Mouse (Mus musculus): ENCODE results near the gene Msmo1. TPM values are rescaled to one million over a fixed set of nuclear protein-coding genes. Genes with fewer than 3 reads are reported as not detected.

Msmo1 gene
- 134 and 203 TPM in 2 replicates for polyA plus RNA-seq (2011; ENCODE audit: insufficient read length, low read depth, missing spikeins)

DNA sequence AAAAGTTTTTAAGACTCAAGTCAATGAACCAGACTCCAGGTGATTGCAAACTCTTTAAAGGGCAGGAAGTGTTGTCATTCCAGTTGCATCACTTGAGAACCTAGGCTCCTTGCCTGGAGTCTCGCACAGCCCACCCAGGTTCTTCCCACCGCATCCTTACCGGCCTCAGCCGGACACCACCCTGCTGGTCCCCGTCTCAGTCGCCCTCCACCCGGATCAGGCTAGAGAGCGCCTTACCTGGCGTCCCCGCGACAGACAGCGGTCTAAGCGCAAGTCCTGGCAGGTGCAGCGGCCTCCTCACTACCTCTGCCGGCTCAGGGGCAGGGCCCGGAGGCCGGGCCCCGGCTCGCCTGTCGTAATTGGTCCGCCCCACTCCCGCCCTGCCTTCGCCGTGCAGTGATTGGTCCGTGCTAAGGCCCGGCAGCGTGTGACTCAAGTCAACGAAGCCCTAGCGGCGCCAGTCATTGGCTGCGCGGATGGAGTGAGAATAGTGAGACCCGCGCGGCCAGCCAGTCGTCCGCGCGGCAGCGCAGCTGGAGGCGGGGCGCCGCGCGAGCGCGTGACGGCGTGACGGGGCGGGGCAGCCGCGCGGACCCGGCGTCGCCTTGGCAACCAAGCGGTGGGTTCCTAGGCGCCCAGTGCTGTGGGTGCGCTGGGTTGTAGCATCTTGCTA is at the start of gene Msmo1:
Gene Msmo1, minus strand, starts transcription at position 522 of the 673 bp plus-strand sequence.
- H3K4me1 ChIP-seq (ENCODE audit: control insufficient read depth, insufficient read depth, low read length) = peaks cover 4% of the 10 kb centered on the region
- peak within 1 kb of the TSS; percentile 9; the same call in 1 of the 2 replicates for H3K27ac ChIP-seq (ENCODE audit: insufficient read depth, low read length)
- no peak for TF ChIP-seq CTCF (IDR thresholded peaks at IDR 0.05; ENCODE audit: borderline replicate concordance, insufficient read depth, low read length)
- peak; percentile 91 for TF ChIP-seq POLR2A (IDR thresholded peaks at IDR 0.05; ENCODE audit: low read depth, low read length)
- peak within 1 kb of the TSS; percentile 91 for H3K4me3 ChIP-seq (ENCODE audit: insufficient read depth, low read length)

- Histone ChIP-seq H3K27ac (ENCODE audit: insufficient read depth, low read length) (no peak overlapping the region), H3K4me1 (ENCODE audit: control insufficient read depth, insufficient read depth, low read length) (no peaks in the 10 kb centered on the region), H3K4me3 (ENCODE audit: insufficient read depth, low read length) (no peak overlapping the region)
- TF ChIP-seq CTCF (IDR thresholded peaks at IDR 0.05; ENCODE audit: borderline replicate concordance, insufficient read depth, low read length) (no peak), POLR2A (IDR thresholded peaks at IDR 0.05; ENCODE audit: low read depth, low read length) (no peak)
These were observed 48.4 kb upstream of the Msmo1 start for GRCm38 (mm10) chr8:64781947-64782346.

GRCm38 (mm10) chr8:64777925-64778324 is 44.3 kb upstream of the Msmo1 start:
- TF ChIP-seq CTCF (IDR thresholded peaks at IDR 0.05; ENCODE audit: borderline replicate concordance, insufficient read depth, low read length) (no peak), POLR2A (IDR thresholded peaks at IDR 0.05; ENCODE audit: low read depth, low read length) (no peak)
- Histone ChIP-seq H3K27ac (ENCODE audit: insufficient read depth, low read length) (no peak overlapping the region), H3K4me3 (ENCODE audit: insufficient read depth, low read length) (no peak overlapping the region), H3K4me1 (ENCODE audit: control insufficient read depth, insufficient read depth, low read length) (no peaks in the 10 kb centered on the region)

DNA sequence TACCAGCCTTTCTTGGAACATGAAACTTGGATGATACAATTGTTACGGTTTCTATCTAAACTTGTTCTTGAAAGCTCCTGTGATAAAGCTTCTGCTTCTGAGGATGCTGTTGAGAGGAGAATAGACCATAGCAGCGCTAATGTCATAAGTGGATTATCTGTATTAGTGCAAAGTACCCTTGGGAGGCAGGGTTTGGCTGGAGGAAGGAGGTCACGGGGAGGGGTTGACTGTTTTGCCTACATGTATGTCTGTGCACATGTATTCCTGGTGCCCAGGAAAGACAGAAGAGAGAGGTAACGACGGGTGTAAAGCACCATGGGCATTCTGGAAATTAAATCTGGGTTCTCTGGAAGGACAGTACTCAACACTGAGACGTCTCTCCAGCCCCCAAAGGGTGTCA is 40.5 kb upstream of the Msmo1 start:
- Histone ChIP-seq H3K4me1 (ENCODE audit: control insufficient read depth, insufficient read depth, low read length) (no peaks in the 10 kb centered on the region), H3K27ac (ENCODE audit: insufficient read depth, low read length) (no peak overlapping the region), H3K4me3 (ENCODE audit: insufficient read depth, low read length) (no peak overlapping the region)
- TF ChIP-seq POLR2A (IDR thresholded peaks at IDR 0.05; ENCODE audit: low read depth, low read length) (no peak), CTCF (IDR thresholded peaks at IDR 0.05; ENCODE audit: borderline replicate concordance, insufficient read depth, low read length) (no peak)

DNA sequence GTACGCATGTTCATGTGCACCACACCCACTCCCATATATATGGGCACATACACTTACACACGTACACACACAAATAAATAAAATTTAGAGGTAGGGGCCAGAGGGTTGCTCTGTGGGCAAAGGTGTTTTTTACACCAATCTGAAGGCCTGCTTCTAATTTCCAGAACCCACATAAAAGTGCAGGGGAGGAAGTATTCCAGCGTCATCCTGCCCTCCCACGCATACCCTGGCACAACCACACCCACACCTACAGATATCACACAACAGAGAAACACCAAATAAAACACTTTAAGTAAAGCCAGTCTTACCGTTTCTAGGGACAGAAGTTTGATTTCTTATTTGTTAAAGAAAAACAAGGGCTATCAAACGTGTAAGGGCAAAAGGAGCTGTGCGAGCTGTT is 37.2 kb upstream of the Msmo1 start:
- no peak for TF ChIP-seq CTCF (IDR thresholded peaks at IDR 0.05; ENCODE audit: borderline replicate concordance, insufficient read depth, low read length)
- TF ChIP-seq POLR2A (IDR thresholded peaks at IDR 0.05; ENCODE audit: low read depth, low read length) = no peak
- no peak overlapping the region for H3K4me3 ChIP-seq (ENCODE audit: insufficient read depth, low read length)
- no peaks in the 10 kb centered on the region for H3K4me1 ChIP-seq (ENCODE audit: control insufficient read depth, insufficient read depth, low read length)

DNA sequence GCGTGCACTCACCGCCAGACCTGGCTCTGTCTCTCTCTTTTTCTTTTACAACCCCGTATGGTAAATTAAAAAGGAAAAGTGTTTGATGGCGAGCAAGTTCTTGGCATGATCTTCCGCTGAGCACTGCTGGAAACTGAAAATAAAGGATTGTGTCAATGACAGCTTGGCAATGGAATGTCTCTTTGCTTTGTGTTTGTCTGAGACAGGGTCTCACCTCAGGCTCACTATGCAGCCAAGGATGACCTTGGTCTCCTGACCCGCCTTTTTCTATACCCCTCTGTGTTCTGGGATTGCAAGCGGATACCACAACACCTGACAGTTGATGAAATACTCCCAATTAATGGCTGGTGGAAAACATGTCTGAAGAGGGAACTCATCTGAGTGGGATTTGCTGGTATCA is 36.0 kb upstream of the Msmo1 start:
- no peak overlapping the region for H3K27ac ChIP-seq (ENCODE audit: insufficient read depth, low read length)
- TF ChIP-seq CTCF (IDR thresholded peaks at IDR 0.05; ENCODE audit: borderline replicate concordance, insufficient read depth, low read length) (no peak), POLR2A (IDR thresholded peaks at IDR 0.05; ENCODE audit: low read depth, low read length) (no peak)
- H3K4me1 ChIP-seq (ENCODE audit: control insufficient read depth, insufficient read depth, low read length) = no peaks in the 10 kb centered on the region
- H3K4me3 ChIP-seq (ENCODE audit: insufficient read depth, low read length) = no peak overlapping the region

More for the DNA sequence above, 37.2 kb upstream of the Msmo1 start:
- no peak overlapping the region for H3K27ac ChIP-seq (ENCODE audit: insufficient read depth, low read length)

GRCm38 (mm10) chr8:64768645-64769044 is 35.1 kb upstream of the Msmo1 start:
- Histone ChIP-seq H3K4me3 (ENCODE audit: insufficient read depth, low read length) (no peak overlapping the region), H3K4me1 (ENCODE audit: control insufficient read depth, insufficient read depth, low read length) (no peaks in the 10 kb centered on the region), H3K27ac (ENCODE audit: insufficient read depth, low read length) (no peak overlapping the region)
- TF ChIP-seq POLR2A (IDR thresholded peaks at IDR 0.05; ENCODE audit: low read depth, low read length) = no peak
- no peak for TF ChIP-seq CTCF (IDR thresholded peaks at IDR 0.05; ENCODE audit: borderline replicate concordance, insufficient read depth, low read length)

DNA sequence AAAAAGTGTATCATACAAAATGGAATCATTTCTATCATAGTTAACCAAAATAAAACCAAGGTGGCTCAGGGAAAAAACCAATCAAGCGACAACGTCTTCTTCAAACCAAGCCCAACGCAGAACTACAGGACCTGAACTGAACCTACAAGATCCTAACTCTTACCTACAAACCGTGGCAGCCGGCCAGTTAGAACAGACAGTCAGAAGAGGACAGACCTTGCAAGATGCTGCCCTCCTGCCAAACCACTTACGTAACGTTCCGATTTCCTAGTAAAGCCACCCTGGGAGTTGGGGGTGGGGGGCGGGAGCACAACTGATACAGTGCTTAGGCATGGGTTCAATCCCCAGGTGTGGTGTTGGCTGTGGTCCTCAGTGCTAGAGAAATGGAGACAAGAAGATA is 33.5 kb upstream of the Msmo1 start:
- TF ChIP-seq CTCF (IDR thresholded peaks at IDR 0.05; ENCODE audit: borderline replicate concordance, insufficient read depth, low read length) (no peak), POLR2A (IDR thresholded peaks at IDR 0.05; ENCODE audit: low read depth, low read length) (no peak)
- H3K4me3 ChIP-seq (ENCODE audit: insufficient read depth, low read length) = no peak overlapping the region
- no peak overlapping the region for H3K27ac ChIP-seq (ENCODE audit: insufficient read depth, low read length)
- no peaks in the 10 kb centered on the region for H3K4me1 ChIP-seq (ENCODE audit: control insufficient read depth, insufficient read depth, low read length)

- TF ChIP-seq CTCF (IDR thresholded peaks at IDR 0.05; ENCODE audit: borderline replicate concordance, insufficient read depth, low read length) = no peak
- no peak for TF ChIP-seq POLR2A (IDR thresholded peaks at IDR 0.05; ENCODE audit: low read depth, low read length)
- Histone ChIP-seq H3K27ac (ENCODE audit: insufficient read depth, low read length) (no peak overlapping the region), H3K4me1 (ENCODE audit: control insufficient read depth, insufficient read depth, low read length) (no peaks in the 10 kb centered on the region), H3K4me3 (ENCODE audit: insufficient read depth, low read length) (no peak overlapping the region)
These were observed 30.5 kb upstream of the Msmo1 start for GRCm38 (mm10) chr8:64764075-64764474.

GRCm38 (mm10) chr8:64762751-64763150 is 29.2 kb upstream of the Msmo1 start:
- Histone ChIP-seq H3K4me3 (ENCODE audit: insufficient read depth, low read length) (no peak overlapping the region), H3K27ac (ENCODE audit: insufficient read depth, low read length) (no peak overlapping the region), H3K4me1 (ENCODE audit: control insufficient read depth, insufficient read depth, low read length) (no peaks in the 10 kb centered on the region)
- TF ChIP-seq POLR2A (IDR thresholded peaks at IDR 0.05; ENCODE audit: low read depth, low read length) (no peak), CTCF (IDR thresholded peaks at IDR 0.05; ENCODE audit: borderline replicate concordance, insufficient read depth, low read length) (no peak)
